Mouse (Mus musculus) thymus, adult 2 months (tissue): ENCODE data around the gene Rab24.

Source experiments
- CTCF ChIP-seq: fragments of 200-500 bp; IDR thresholded peaks from 2 replicates; pipeline ENCODE4 v1.5.1; 2012; ENCODE audit warnings: mild to moderate bottlenecking, control low read depth, low read length, moderate library complexity, borderline replicate concordance; ENCODE audit not compliant: control insufficient read depth, poor library complexity, insufficient read depth; ENCODE audit errors: extremely low read depth
- POLR2A ChIP-seq: fragments of 200-500 bp; IDR thresholded peaks from 2 replicates; pipeline ENCODE4 v1.6.1; 2012; ENCODE audit warnings: mild to moderate bottlenecking, low read length, control low read depth, moderate library complexity; ENCODE audit not compliant: control insufficient read depth, poor library complexity, insufficient read depth; ENCODE audit errors: extremely low read depth

- TF ChIP-seq CTCF (no peak), POLR2A (no peak)
Measured at GRCm38 (mm10) chr13:55325596-55325995, 3.9 kb upstream of the Rab24 start.
